Mouse (Mus musculus) liver, embryonic 16.5 days (tissue): ENCODE data around the gene Mfsd12. TPM values are rescaled to one million over a fixed set of nuclear protein-coding genes. Genes with fewer than 3 reads are reported as not detected.
A peak's percentile ranks its signal among the peaks of the same experiment; 100 is the strongest.

Experiments used
- ATAC-seq: fragments of 200-750 bp; cut with Nextera tagmentation; 2 replicates; pipeline ENCODE4 v1.8.0; 2017; ENCODE audit warnings: low read depth, mild to moderate bottlenecking, moderate number of reproducible peaks, moderate library complexity
- H3K27ac ChIP-seq: fragments of 300-500 bp; sonication (generic); 2 replicates; pipeline ENCODE4 v1.5.1; 2014; ENCODE audit warnings: mild to moderate bottlenecking, low read length
- H3K27me3 ChIP-seq: fragments of 300-500 bp; sonication (generic); 2 replicates; pipeline ENCODE4 v1.6.1; 2014; ENCODE audit warnings: low read depth, low read length, mixed read lengths; ENCODE audit not compliant: control insufficient read depth, insufficient read depth
- H3K36me3 ChIP-seq: fragments of 300-500 bp; sonication (generic); 2 replicates; pipeline ENCODE4 v1.6.1; 2014; ENCODE audit warnings: mild to moderate bottlenecking; ENCODE audit not compliant: control insufficient read depth, insufficient read depth
- H3K4me1 ChIP-seq: fragments of 300-500 bp; sonication (generic); 2 replicates; pipeline ENCODE4 v1.6.1; 2014; ENCODE audit warnings: low read depth, low read length, mixed read lengths; ENCODE audit not compliant: control insufficient read depth
- H3K4me2 ChIP-seq: fragments of 300-500 bp; sonication (generic); 2 replicates; pipeline ENCODE4 v1.6.1; 2014; ENCODE audit warnings: low read depth, low read length, mixed read lengths
- H3K4me3 ChIP-seq: fragments of 300-500 bp; sonication (generic); 2 replicates; pipeline ENCODE4 v1.5.1; 2014; ENCODE audit warnings: low read depth, mild to moderate bottlenecking, low read length
- H3K9ac ChIP-seq: fragments of 300-500 bp; sonication (generic); 2 replicates; pipeline ENCODE4 v1.6.1; 2014; ENCODE audit warnings: low read depth, low read length
- H3K9me3 ChIP-seq: fragments of 300-500 bp; sonication (generic); replicated peaks from 2 replicates; pipeline ENCODE4 v1.6.1; 2016; ENCODE audit warnings: low read length; ENCODE audit not compliant: control insufficient read depth
- WGBS: fragments of 180-500 bp; shearing (Covaris S2); extraction: QIAGEN DNeasy Blood & Tissue Kit; methylation state at CpG from one replicate; pipeline ENCODE4 v1.1.7; 2014; ENCODE audit not compliant: insufficient replicate concordance; 5-methylcytosine and 5-hydroxymethylcytosine counted together
- polyA plus RNA-seq: library from polyadenylated mRNA; unstranded; fragments of >200 nt; fragmentation: Nextera tagmentation; extraction: Ambion mirVana; gene quantifications from 2 replicates; pipeline ENCODE4 v1.2.1, GENCODE M21; 2015

The Mfsd12 gene
- polyA plus RNA-seq, 1 experiment from 2014 or later = 11.9 TPM

- Histone ChIP-seq H3K36me3 (peaks cover 26% of the 10 kb centered on the region), H3K27ac (no peak overlapping the region), H3K27me3 (no peaks in the 10 kb centered on the region), H3K9me3 (no peaks in the 10 kb centered on the region), H3K9ac (no peak overlapping the region), H3K4me3 (no peak overlapping the region), H3K4me2 (no peak overlapping the region), H3K4me1 (peaks cover 40% of the 10 kb centered on the region)
- ATAC-seq = peak; percentile 44
- 55% methylated on average over 23 of the region's 23 CpGs for WGBS
Observed at GRCm38 (mm10) chr10:81389801-81390677, 32.7 kb downstream of the Mfsd12 start.

GRCm38 (mm10) chr10:81390678-81390965 is 33.3 kb downstream of the Mfsd12 start:
- H3K4me3 ChIP-seq = no peak overlapping the region
- H3K36me3 ChIP-seq = peaks cover 26% of the 10 kb centered on the region
- no peaks in the 10 kb centered on the region for H3K27me3 ChIP-seq
- H3K4me1 ChIP-seq = peaks cover 34% of the 10 kb centered on the region
- H3K27ac ChIP-seq = no peak overlapping the region
- H3K4me2 ChIP-seq = no peak overlapping the region
- 79% methylated on average over 13 of the region's 13 CpGs for WGBS
- no peaks in the 10 kb centered on the region for H3K9me3 ChIP-seq
- no peak overlapping the region for H3K9ac ChIP-seq
- no peak for ATAC-seq

GRCm38 (mm10) chr10:81392270-81392669 is 35.0 kb downstream of the Mfsd12 start:
- Histone ChIP-seq H3K27me3 (no peaks in the 10 kb centered on the region), H3K4me1 (peaks cover 29% of the 10 kb centered on the region), H3K4me3 (no peak overlapping the region), H3K4me2 (no peak overlapping the region), H3K9me3 (no peaks in the 10 kb centered on the region), H3K27ac (no peak overlapping the region), H3K36me3 (peaks cover 12% of the 10 kb centered on the region), H3K9ac (no peak overlapping the region)
- ATAC-seq = no peak
- WGBS = 60% methylated on average over 6 of the region's 6 CpGs

GRCm38 (mm10) chr10:81392781-81393185 is 35.5 kb downstream of the Mfsd12 start, which contains the start of gene Smim24:
Gene Smim24, plus strand, starts transcription at chr10:81393051.
- WGBS = 44% methylated on average over 14 of the region's 14 CpGs
- H3K4me3 ChIP-seq = peak within 1 kb of the TSS; percentile 16
- no peak for ATAC-seq

GRCm38 (mm10) chr10:81393456-81394063 is 36.3 kb downstream of the Mfsd12 start:
- Histone ChIP-seq H3K27ac (no peak overlapping the region), H3K9me3 (no peaks in the 10 kb centered on the region), H3K4me2 (peak overlapping the region; percentile 46), H3K36me3 (no peaks in the 10 kb centered on the region), H3K9ac (peak overlapping the region; percentile 6; the same call in 1 of the 2 replicates), H3K27me3 (no peaks in the 10 kb centered on the region), H3K4me1 (peaks cover 29% of the 10 kb centered on the region), H3K4me3 (peak overlapping the region; percentile 16)
- 6% methylated on average over 19 of the region's 19 CpGs for WGBS
- no peak for ATAC-seq

More at GRCm38 (mm10) chr10:81392781-81393185, 35.5 kb downstream of the Mfsd12 start, which contains the start of gene Smim24:
- H3K36me3 ChIP-seq = peaks cover 7% of the 10 kb centered on the region
- H3K9ac ChIP-seq = peak within 1 kb of the TSS; percentile 6; the same call in 1 of the 2 replicates
- H3K27me3 ChIP-seq = no peaks in the 10 kb centered on the region
- peaks cover 29% of the 10 kb centered on the region for H3K4me1 ChIP-seq
- H3K9me3 ChIP-seq = no peaks in the 10 kb centered on the region
- no peak within 1 kb of the TSS for H3K27ac ChIP-seq
- peak within 1 kb of the TSS; percentile 46 for H3K4me2 ChIP-seq

- Histone ChIP-seq H3K27ac (no peak overlapping the region), H3K36me3 (no peaks in the 10 kb centered on the region), H3K4me3 (no peak overlapping the region), H3K4me2 (no peak overlapping the region), H3K27me3 (no peaks in the 10 kb centered on the region), H3K9me3 (no peaks in the 10 kb centered on the region), H3K4me1 (peaks cover 15% of the 10 kb centered on the region), H3K9ac (no peak overlapping the region)
- WGBS = 8% methylated on average over 5 of the region's 5 CpGs
- peak; percentile 4; the same call in 1 of the 2 replicates for ATAC-seq
Observed at GRCm38 (mm10) chr10:81395127-81395526, 37.8 kb downstream of the Mfsd12 start.

GRCm38 (mm10) chr10:81395865-81396264 is 38.6 kb downstream of the Mfsd12 start:
- Histone ChIP-seq H3K36me3 (no peaks in the 10 kb centered on the region), H3K4me1 (peaks cover 14% of the 10 kb centered on the region), H3K4me3 (no peak overlapping the region), H3K9ac (no peak overlapping the region), H3K9me3 (no peaks in the 10 kb centered on the region), H3K27me3 (no peaks in the 10 kb centered on the region), H3K27ac (no peak overlapping the region), H3K4me2 (no peak overlapping the region)
- ATAC-seq = no peak
- WGBS = 71% methylated on average over 4 of the region's 4 CpGs

- Histone ChIP-seq H3K4me1 (peaks cover 21% of the 10 kb centered on the region), H3K4me2 (no peak overlapping the region), H3K27me3 (no peaks in the 10 kb centered on the region), H3K9me3 (no peaks in the 10 kb centered on the region), H3K27ac (no peak overlapping the region), H3K9ac (no peak overlapping the region), H3K36me3 (no peaks in the 10 kb centered on the region), H3K4me3 (no peak overlapping the region)
- 75% methylated on average over 5 of the region's 5 CpGs for WGBS
- no peak for ATAC-seq
Observed at GRCm38 (mm10) chr10:81396749-81397148, 39.5 kb downstream of the Mfsd12 start.

GRCm38 (mm10) chr10:81399296-81399695 is 42.0 kb downstream of the Mfsd12 start:
- no peak overlapping the region for H3K4me3 ChIP-seq
- ATAC-seq = no peak
- no peak overlapping the region for H3K4me2 ChIP-seq
- no peak overlapping the region for H3K27ac ChIP-seq
- H3K9me3 ChIP-seq = no peaks in the 10 kb centered on the region
- peaks cover 18% of the 10 kb centered on the region for H3K4me1 ChIP-seq
- WGBS = 83% methylated on average over 5 of the region's 5 CpGs
- no peak overlapping the region for H3K9ac ChIP-seq
- peaks cover 3% of the 10 kb centered on the region; the same call in 1 of the 2 replicates for H3K27me3 ChIP-seq
- no peaks in the 10 kb centered on the region for H3K36me3 ChIP-seq
